Mouse (Mus musculus) layer of hippocampus, adult 18-20 months (tissue): ENCODE measurements around the gene N4bp3. TPM values are rescaled to one million over a fixed set of nuclear protein-coding genes. Genes with fewer than 3 reads are reported as not detected.
"Not testable (repeated sequence)": the region's sequence is repeated elsewhere in the genome, so short reads cannot be mapped to it uniquely, and the experiment has no call there.

Source experiments
- DNase-seq, 2 experiments: peaks; one replicate each; pipeline ENCODE4 v3.0.0; 2022; ENCODE audit warnings: low spot score in 2 of 2
- long read RNA-seq: library from polyadenylated mRNA; stranded (forward); transcript quantifications from one replicate; pipeline ENCODE4 v2.0.0, GENCODE M21; 2021
- total RNA-seq, 2 experiments: library from RNA; stranded (reverse); gene quantifications; 2 replicates each; pipeline ENCODE4 v1.2.3; 2021

The N4bp3 gene
- total RNA-seq, result 10 to 100 TPM; 14.5 to 18.4 TPM
- long read RNA-seq, transcript N4bp3-201 (5 exons, 2,367 nt), result major isoform, 35 of 40 reads
- long read RNA-seq, partial matches to known transcripts, result 3 of 40 reads
- long read RNA-seq, other reads (novel, unspliced or antisense), result 2 of 40 reads

GRCm38 (mm10) chr11:51650691-51651515 is at the start of gene N4bp3, which contains the start of gene D930048N14Rik:
N4bp3 (minus strand) TSS chr11:51650842.
D930048N14Rik (plus strand) TSS chr11:51650954.
- DNase-seq, result peak in 1 of 2 experiments; percentile 34

GRCm38 (mm10) chr11:51694984-51695383 is 44.3 kb upstream of the N4bp3 start:
- DNase-seq, result no peak

- DNase-seq, result not testable (repeated sequence)
Measured at GRCm38 (mm10) chr11:51690597-51690996, 40.0 kb upstream of the N4bp3 start.

- no peak for DNase-seq
Measured at GRCm38 (mm10) chr11:51689343-51689742, 38.7 kb upstream of the N4bp3 start.

GRCm38 (mm10) chr11:51688330-51689328 is 38.0 kb upstream of the N4bp3 start, which contains the start of gene 0610009B22Rik:
0610009B22Rik (minus strand) TSS chr11:51688874.
- peak; percentile 100 for DNase-seq

- DNase-seq, result no peak
Measured at GRCm38 (mm10) chr11:51681976-51682374, 31.3 kb upstream of the N4bp3 start.

- DNase-seq, result peak; percentile 76 to 91
Measured at GRCm38 (mm10) chr11:51681324-51681975, 30.8 kb upstream of the N4bp3 start.

GRCm38 (mm10) chr11:51679466-51679865 is 28.8 kb upstream of the N4bp3 start:
- no peak for DNase-seq

- no peak for DNase-seq
Measured at GRCm38 (mm10) chr11:51677737-51678418, 27.2 kb upstream of the N4bp3 start.

- DNase-seq, result no peak
Measured at GRCm38 (mm10) chr11:51675386-51675785, 24.7 kb upstream of the N4bp3 start.

GRCm38 (mm10) chr11:51673291-51673690 is 22.6 kb upstream of the N4bp3 start:
- DNase-seq, result no peak

- DNase-seq, result no peak
Measured at GRCm38 (mm10) chr11:51671376-51671775, 20.7 kb upstream of the N4bp3 start.

- no peak for DNase-seq
Measured at GRCm38 (mm10) chr11:51670846-51671245, 20.2 kb upstream of the N4bp3 start.

GRCm38 (mm10) chr11:51664747-51665146 is 14.1 kb upstream of the N4bp3 start:
- DNase-seq, result not testable (repeated sequence)

GRCm38 (mm10) chr11:51662632-51663031 is 12.0 kb upstream of the N4bp3 start:
- no peak for DNase-seq

GRCm38 (mm10) chr11:51661867-51662365 is 11.3 kb upstream of the N4bp3 start:
- no peak for DNase-seq

- no peak for DNase-seq
Measured at GRCm38 (mm10) chr11:51658705-51659104, 8.1 kb upstream of the N4bp3 start.

GRCm38 (mm10) chr11:51658291-51658690 is 7.6 kb upstream of the N4bp3 start:
- DNase-seq, result no peak

- no peak for DNase-seq
Measured at GRCm38 (mm10) chr11:51656798-51657521, 6.3 kb upstream of the N4bp3 start.
